Mouse (Mus musculus): ENCODE data around the gene Wasf1. TPM values are rescaled to one million over a fixed set of nuclear protein-coding genes. Genes with fewer than 3 reads are reported as not detected.

The Wasf1 gene
- total RNA-seq, 2 experiments from 2014 or later: 394 to 449 TPM

- no peak for DNase-seq (ENCODE audit: extremely low spot score in 1 of 2, low spot score in 1 of 2)
Measured at GRCm38 (mm10) chr10:40887316-40887715, 4.0 kb downstream of the Wasf1 start.

- DNase-seq (ENCODE audit: extremely low spot score in 1 of 2, low spot score in 1 of 2): no peak
Measured at GRCm38 (mm10) chr10:40889146-40889545, 5.9 kb downstream of the Wasf1 start.

GRCm38 (mm10) chr10:40895765-40896164 lies 12.5 kb downstream of the Wasf1 start:
- DNase-seq (ENCODE audit: extremely low spot score in 1 of 2, low spot score in 1 of 2): no peak

GRCm38 (mm10) chr10:40896656-40897055 lies 13.4 kb downstream of the Wasf1 start:
- no peak for DNase-seq (ENCODE audit: extremely low spot score in 1 of 2, low spot score in 1 of 2)

- no peak for DNase-seq (ENCODE audit: extremely low spot score in 1 of 2, low spot score in 1 of 2)
Measured at GRCm38 (mm10) chr10:40901786-40902185, 18.5 kb downstream of the Wasf1 start.

GRCm38 (mm10) chr10:40906131-40906530 lies 22.9 kb downstream of the Wasf1 start:
- no peak for DNase-seq (ENCODE audit: extremely low spot score in 1 of 2, low spot score in 1 of 2)

- no peak for DNase-seq (ENCODE audit: extremely low spot score in 1 of 2, low spot score in 1 of 2)
Measured at GRCm38 (mm10) chr10:40906802-40907201, 23.5 kb downstream of the Wasf1 start.

- no peak for DNase-seq (ENCODE audit: extremely low spot score in 1 of 2, low spot score in 1 of 2)
Measured at GRCm38 (mm10) chr10:40908580-40908979, 25.3 kb downstream of the Wasf1 start.

- DNase-seq (ENCODE audit: extremely low spot score in 1 of 2, low spot score in 1 of 2): no peak
Measured at GRCm38 (mm10) chr10:40910811-40911210, 27.5 kb downstream of the Wasf1 start.

- DNase-seq (ENCODE audit: extremely low spot score in 1 of 2, low spot score in 1 of 2): no peak
Measured at GRCm38 (mm10) chr10:40915240-40915639, 32.0 kb downstream of the Wasf1 start.

GRCm38 (mm10) chr10:40918669-40919440 lies 35.6 kb downstream of the Wasf1 start:
- no peak for DNase-seq (ENCODE audit: extremely low spot score in 1 of 2, low spot score in 1 of 2)

- DNase-seq (ENCODE audit: extremely low spot score in 1 of 2, low spot score in 1 of 2): no peak
Measured at GRCm38 (mm10) chr10:40919464-40919863, 36.2 kb downstream of the Wasf1 start.

GRCm38 (mm10) chr10:40932995-40933394 lies 49.7 kb downstream of the Wasf1 start:
- no peak for DNase-seq (ENCODE audit: extremely low spot score in 1 of 2, low spot score in 1 of 2)

GRCm38 (mm10) chr10:40936160-40936726 lies 53.0 kb downstream of the Wasf1 start:
- peak in 1 of 2 experiments; percentile 54 for DNase-seq (ENCODE audit: extremely low spot score in 1 of 2, low spot score in 1 of 2)

GRCm38 (mm10) chr10:40937569-40937968 lies 54.3 kb downstream of the Wasf1 start:
- no peak for DNase-seq (ENCODE audit: extremely low spot score in 1 of 2, low spot score in 1 of 2)

GRCm38 (mm10) chr10:40942688-40943087 lies 59.4 kb downstream of the Wasf1 start:
- DNase-seq (ENCODE audit: extremely low spot score in 1 of 2, low spot score in 1 of 2): no peak

GRCm38 (mm10) chr10:40950176-40950575 lies 66.9 kb downstream of the Wasf1 start:
- no peak for DNase-seq (ENCODE audit: extremely low spot score in 1 of 2, low spot score in 1 of 2)

GRCm38 (mm10) chr10:40956206-40956605 lies 72.9 kb downstream of the Wasf1 start:
- no peak for DNase-seq (ENCODE audit: extremely low spot score in 1 of 2, low spot score in 1 of 2)

GRCm38 (mm10) chr10:40961365-40961764 lies 78.1 kb downstream of the Wasf1 start:
- DNase-seq (ENCODE audit: extremely low spot score in 1 of 2, low spot score in 1 of 2): no peak

GRCm38 (mm10) chr10:40962008-40962407 lies 78.7 kb downstream of the Wasf1 start:
- DNase-seq (ENCODE audit: extremely low spot score in 1 of 2, low spot score in 1 of 2): no peak

- DNase-seq (ENCODE audit: extremely low spot score in 1 of 2, low spot score in 1 of 2): no peak
Measured at GRCm38 (mm10) chr10:40964546-40964945, 81.3 kb downstream of the Wasf1 start.

GRCm38 (mm10) chr10:40968551-40968950 lies 85.3 kb downstream of the Wasf1 start:
- DNase-seq (ENCODE audit: extremely low spot score in 1 of 2, low spot score in 1 of 2): no peak
